Mouse (Mus musculus): ENCODE results near the gene Rab26. TPM values are rescaled to one million over a fixed set of nuclear protein-coding genes. Genes with fewer than 3 reads are reported as not detected.
A peak's percentile ranks its signal among the peaks of the same experiment; 100 is the strongest.

Rab26 gene
- polyA plus RNA-seq, 1 experiment from 2014 or later = 1.9 TPM

- 20% methylated on average over 12 of the region's 12 CpGs for WGBS
- H3K9ac ChIP-seq (replicated peaks) = peak overlapping the region; percentile 32
- no peaks in the 10 kb centered on the region for H3K9me3 ChIP-seq
- peak overlapping the region; percentile 40 for H3K4me2 ChIP-seq (replicated peaks)
- no peak overlapping the region for H3K27ac ChIP-seq (replicated peaks)
- peaks cover 10% of the 10 kb centered on the region for H3K4me1 ChIP-seq
- 0 out of 2 replicates have a peak overlapping the region, but pooled peaks have one; percentile 9 for H3K4me3 ChIP-seq
- H3K27me3 ChIP-seq = peaks cover 30% of the 10 kb centered on the region
- ATAC-seq (ENCODE audit: low FRiP score, low read depth) = no peak
- H3K36me3 ChIP-seq = no peaks in the 10 kb centered on the region
Measured at GRCm38 (mm10) chr17:24544613-24545012, 10.6 kb upstream of the Rab26 start.

- Histone ChIP-seq H3K36me3 (no peaks in the 10 kb centered on the region), H3K4me1 (peaks cover 11% of the 10 kb centered on the region), H3K9me3 (no peaks in the 10 kb centered on the region), H3K9ac (replicated peaks) (no peak overlapping the region), H3K27ac (replicated peaks) (no peak overlapping the region), H3K4me2 (replicated peaks) (no peak overlapping the region), H3K4me3 (no peak overlapping the region), H3K27me3 (peaks cover 7% of the 10 kb centered on the region; the same call in 1 of the 2 replicates)
- ATAC-seq (ENCODE audit: low FRiP score, low read depth) = no peak
- 2% methylated on average over 3 of the region's 3 CpGs for WGBS
Measured at GRCm38 (mm10) chr17:24540375-24540774, 6.4 kb upstream of the Rab26 start.

- ATAC-seq (ENCODE audit: low FRiP score, low read depth) = no peak
- 67% methylated on average over 8 of the region's 8 CpGs for WGBS
- H3K4me1 ChIP-seq = peaks cover 7% of the 10 kb centered on the region
- H3K9me3 ChIP-seq = no peaks in the 10 kb centered on the region
- H3K4me2 ChIP-seq (replicated peaks) = no peak overlapping the region
- no peaks in the 10 kb centered on the region for H3K36me3 ChIP-seq
- H3K27ac ChIP-seq (replicated peaks) = no peak overlapping the region
- H3K9ac ChIP-seq (replicated peaks) = no peak overlapping the region
- H3K27me3 ChIP-seq = no peaks in the 10 kb centered on the region
- no peak overlapping the region for H3K4me3 ChIP-seq
Measured at GRCm38 (mm10) chr17:24538950-24539349, 4.9 kb upstream of the Rab26 start.

GRCm38 (mm10) chr17:24537536-24537935 lies 3.5 kb upstream of the Rab26 start:
- Histone ChIP-seq H3K4me1 (peaks cover 20% of the 10 kb centered on the region), H3K36me3 (no peaks in the 10 kb centered on the region), H3K4me3 (no peak overlapping the region), H3K4me2 (replicated peaks) (no peak overlapping the region), H3K9me3 (no peaks in the 10 kb centered on the region), H3K27me3 (no peaks in the 10 kb centered on the region), H3K9ac (replicated peaks) (no peak overlapping the region), H3K27ac (replicated peaks) (no peak overlapping the region)
- no peak for ATAC-seq (ENCODE audit: low FRiP score, low read depth)
- 43% methylated on average over 3 of the region's 3 CpGs for WGBS

- no peaks in the 10 kb centered on the region for H3K9me3 ChIP-seq
- no peak overlapping the region for H3K9ac ChIP-seq (replicated peaks)
- ATAC-seq (ENCODE audit: low FRiP score, low read depth) = no peak
- no peaks in the 10 kb centered on the region for H3K27me3 ChIP-seq
- H3K4me1 ChIP-seq = peaks cover 41% of the 10 kb centered on the region
- H3K4me2 ChIP-seq (replicated peaks) = no peak overlapping the region
- no peaks in the 10 kb centered on the region; the same call in 1 of the 2 replicates for H3K36me3 ChIP-seq
- WGBS = 62% methylated on average over 5 of the region's 5 CpGs
- no peak overlapping the region for H3K27ac ChIP-seq (replicated peaks)
- H3K4me3 ChIP-seq = no peak overlapping the region
Measured at GRCm38 (mm10) chr17:24535300-24535699, 1.3 kb upstream of the Rab26 start.

- H3K4me3 ChIP-seq = peak overlapping the region; percentile 29
- H3K9ac ChIP-seq (replicated peaks) = peak overlapping the region; percentile 47; the same call in 1 of the 2 replicates
- H3K27me3 ChIP-seq = no peaks in the 10 kb centered on the region
- 7% methylated on average over 53 of the region's 53 CpGs for WGBS
- ATAC-seq (ENCODE audit: low FRiP score, low read depth) = peak; percentile 45; the same call in 1 of the 2 replicates
- peaks cover 6% of the 10 kb centered on the region for H3K36me3 ChIP-seq
- H3K4me1 ChIP-seq = peaks cover 58% of the 10 kb centered on the region
- peak overlapping the region; percentile 22; the same call in 1 of the 2 replicates for H3K27ac ChIP-seq (replicated peaks)
- peak overlapping the region; percentile 57 for H3K4me2 ChIP-seq (replicated peaks)
- no peaks in the 10 kb centered on the region for H3K9me3 ChIP-seq
Measured at GRCm38 (mm10) chr17:24533099-24533992, 664 bp downstream of the Rab26 start.

- Histone ChIP-seq H3K9ac (replicated peaks) (peak overlapping the region; percentile 28), H3K4me2 (replicated peaks) (no peak overlapping the region), H3K4me1 (peaks cover 52% of the 10 kb centered on the region)
Measured at GRCm38 (mm10) chr17:24532045-24532444, 2.0 kb downstream of the Rab26 start.

GRCm38 (mm10) chr17:24531064-24531463 lies 2.9 kb downstream of the Rab26 start:
- Histone ChIP-seq H3K36me3 (peaks cover 6% of the 10 kb centered on the region), H3K9me3 (no peaks in the 10 kb centered on the region), H3K27me3 (no peaks in the 10 kb centered on the region), H3K27ac (replicated peaks) (no peak overlapping the region), H3K4me3 (no peak overlapping the region), H3K4me1 (peaks cover 62% of the 10 kb centered on the region), H3K4me2 (replicated peaks) (no peak overlapping the region), H3K9ac (replicated peaks) (no peak overlapping the region)
- 76% methylated on average over 3 of the region's 3 CpGs for WGBS
- no peak for ATAC-seq (ENCODE audit: low FRiP score, low read depth)

More at GRCm38 (mm10) chr17:24532045-24532444, 2.0 kb downstream of the Rab26 start:
- Histone ChIP-seq H3K27ac (replicated peaks) (no peak overlapping the region), H3K9me3 (no peaks in the 10 kb centered on the region), H3K36me3 (peaks cover 6% of the 10 kb centered on the region), H3K27me3 (no peaks in the 10 kb centered on the region), H3K4me3 (no peak overlapping the region)
- no peak for ATAC-seq (ENCODE audit: low FRiP score, low read depth)
- WGBS = 77% methylated on average over 7 of the region's 7 CpGs

- no peaks in the 10 kb centered on the region for H3K9me3 ChIP-seq
- H3K4me1 ChIP-seq = peaks cover 65% of the 10 kb centered on the region
- 35% methylated on average over 8 of the region's 8 CpGs for WGBS
- peak overlapping the region; percentile 73 for H3K9ac ChIP-seq (replicated peaks)
- H3K4me2 ChIP-seq (replicated peaks) = peak overlapping the region; percentile 80
- H3K4me3 ChIP-seq = peak overlapping the region; percentile 88; the same call in 1 of the 2 replicates
- peaks cover 6% of the 10 kb centered on the region for H3K36me3 ChIP-seq
- peak overlapping the region; percentile 16 for H3K27ac ChIP-seq (replicated peaks)
- no peak for ATAC-seq (ENCODE audit: low FRiP score, low read depth)
- no peaks in the 10 kb centered on the region for H3K27me3 ChIP-seq
Measured at GRCm38 (mm10) chr17:24530361-24531050, 3.5 kb downstream of the Rab26 start.

- WGBS = 30% methylated on average over 5 of the region's 5 CpGs
- Histone ChIP-seq H3K4me2 (replicated peaks) (peak overlapping the region; percentile 80), H3K9me3 (no peaks in the 10 kb centered on the region), H3K27me3 (no peaks in the 10 kb centered on the region), H3K36me3 (peaks cover 6% of the 10 kb centered on the region), H3K4me3 (peak overlapping the region; percentile 88), H3K4me1 (peaks cover 65% of the 10 kb centered on the region), H3K9ac (replicated peaks) (peak overlapping the region; percentile 73), H3K27ac (replicated peaks) (peak overlapping the region; percentile 16)
- no peak for ATAC-seq (ENCODE audit: low FRiP score, low read depth)
Measured at GRCm38 (mm10) chr17:24529883-24530282, 4.1 kb downstream of the Rab26 start.

- Histone ChIP-seq H3K27ac (replicated peaks) (peak overlapping the region; percentile 83), H3K4me1 (peaks cover 65% of the 10 kb centered on the region)
- ATAC-seq (ENCODE audit: low FRiP score, low read depth) = no peak
Measured at GRCm38 (mm10) chr17:24529007-24529451, 5.0 kb downstream of the Rab26 start.

GRCm38 (mm10) chr17:24528560-24528918 lies 5.5 kb downstream of the Rab26 start:
- peak overlapping the region; percentile 88 for H3K4me3 ChIP-seq
- H3K27ac ChIP-seq (replicated peaks) = peak overlapping the region; percentile 83
- peak overlapping the region; percentile 73 for H3K9ac ChIP-seq (replicated peaks)
- no peaks in the 10 kb centered on the region for H3K9me3 ChIP-seq
- peak overlapping the region; percentile 80 for H3K4me2 ChIP-seq (replicated peaks)
- 1% methylated on average over 8 of the region's 8 CpGs for WGBS
- H3K36me3 ChIP-seq = peaks cover 11% of the 10 kb centered on the region
- no peak for ATAC-seq (ENCODE audit: low FRiP score, low read depth)
- H3K4me1 ChIP-seq = peaks cover 62% of the 10 kb centered on the region
- no peaks in the 10 kb centered on the region for H3K27me3 ChIP-seq

More at GRCm38 (mm10) chr17:24529007-24529451, 5.0 kb downstream of the Rab26 start:
- 1% methylated on average over 4 of the region's 4 CpGs for WGBS
- H3K9ac ChIP-seq (replicated peaks) = peak overlapping the region; percentile 73
- H3K27me3 ChIP-seq = no peaks in the 10 kb centered on the region
- H3K4me3 ChIP-seq = peak overlapping the region; percentile 88
- no peaks in the 10 kb centered on the region for H3K9me3 ChIP-seq
- peaks cover 11% of the 10 kb centered on the region for H3K36me3 ChIP-seq
- peak overlapping the region; percentile 80 for H3K4me2 ChIP-seq (replicated peaks)
